Mouse (Mus musculus): ENCODE data around the gene Samd5.

Samd5 gene

DNA sequence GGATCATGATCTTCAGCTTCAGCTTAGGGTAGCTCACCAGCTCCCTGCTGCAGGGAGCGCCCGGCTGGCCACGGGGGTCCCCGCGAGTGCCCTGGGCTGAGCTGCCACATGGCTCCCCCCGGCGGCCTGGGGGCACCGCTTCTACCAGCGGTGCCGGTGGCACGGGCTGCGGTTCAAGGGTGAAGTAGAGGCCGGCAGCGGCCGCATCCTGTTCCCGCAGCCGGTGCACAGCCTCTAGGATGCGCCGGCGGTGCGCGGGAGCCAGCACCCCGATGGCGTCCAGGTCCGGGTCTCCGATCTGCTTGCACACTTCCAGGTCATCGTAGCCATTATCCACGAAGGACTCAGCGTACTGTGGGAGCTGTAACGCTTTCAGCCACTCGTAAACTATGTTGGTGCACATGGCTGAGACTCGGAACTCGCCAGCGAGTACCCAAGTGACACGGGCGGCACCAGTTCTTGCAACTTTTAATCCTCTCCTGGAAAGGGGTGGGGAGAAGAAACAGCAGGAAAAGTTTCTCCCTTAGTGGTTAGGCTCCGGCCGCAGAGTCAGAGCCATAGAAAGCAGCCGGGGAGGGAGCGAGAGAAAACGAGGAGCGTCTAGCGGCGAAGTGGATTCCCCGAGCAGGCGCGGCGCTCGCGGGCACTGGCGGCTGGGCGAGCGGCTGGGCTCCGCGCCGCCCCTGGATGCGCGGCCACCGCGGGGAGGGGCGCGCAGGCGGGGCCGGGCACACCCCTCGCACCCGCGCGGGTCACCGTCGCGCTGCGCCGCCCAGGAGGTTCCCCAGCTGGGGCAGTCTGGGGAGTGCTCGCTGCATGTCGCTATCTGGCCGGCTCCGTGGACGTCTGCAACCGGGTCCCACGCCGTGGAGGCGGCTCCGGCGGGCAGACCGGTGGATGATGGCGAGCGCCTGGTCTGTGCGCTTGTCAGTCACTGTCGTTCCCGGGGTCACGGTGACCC, at the start of gene Samd5:
TSS of gene Samd5 (minus strand) at position 648 of the 961 bp plus-strand sequence.
- peak; percentile 26 to 29 for DNase-seq (ENCODE audit: low spot score in 2 of 2)

DNA sequence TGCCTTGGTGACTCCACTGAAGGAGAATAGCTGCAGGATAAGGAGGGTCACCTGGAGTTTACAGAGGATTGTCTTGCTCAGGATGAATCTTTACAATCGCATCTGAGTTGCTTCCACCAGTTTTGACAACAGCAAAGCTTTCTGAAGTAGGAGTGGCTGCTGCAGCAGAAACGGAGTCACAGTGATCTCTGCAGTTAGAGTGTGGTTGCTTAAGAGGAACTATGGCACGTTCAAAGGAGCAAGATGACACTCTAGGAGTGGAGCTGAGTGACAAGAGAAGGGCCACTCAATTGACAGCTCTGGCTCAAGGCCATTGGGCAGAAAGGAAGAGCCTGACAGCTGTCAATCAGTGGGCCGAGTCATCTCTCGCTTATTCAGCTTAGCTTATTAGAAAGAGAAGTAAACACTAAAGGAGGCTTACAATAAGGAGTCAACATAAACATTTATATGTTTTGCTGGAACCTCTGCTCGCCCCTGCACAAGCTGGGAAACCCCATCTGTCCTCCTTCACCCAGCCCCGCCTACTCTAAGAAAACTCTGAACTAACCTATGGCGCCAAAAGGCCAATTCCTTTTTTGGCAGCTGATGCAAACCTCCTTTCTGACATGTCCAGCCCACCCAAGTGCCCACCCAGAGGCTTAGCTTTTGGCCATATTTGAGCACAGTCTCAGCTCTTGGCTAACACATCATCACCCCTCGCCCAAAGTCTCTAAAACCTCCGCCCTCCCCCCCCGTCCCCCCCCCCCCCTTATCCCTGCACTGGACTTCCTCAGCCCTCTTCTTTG, 47.7 kb upstream of the Samd5 start:
- DNase-seq (ENCODE audit: low spot score in 2 of 2), result no peak

DNA sequence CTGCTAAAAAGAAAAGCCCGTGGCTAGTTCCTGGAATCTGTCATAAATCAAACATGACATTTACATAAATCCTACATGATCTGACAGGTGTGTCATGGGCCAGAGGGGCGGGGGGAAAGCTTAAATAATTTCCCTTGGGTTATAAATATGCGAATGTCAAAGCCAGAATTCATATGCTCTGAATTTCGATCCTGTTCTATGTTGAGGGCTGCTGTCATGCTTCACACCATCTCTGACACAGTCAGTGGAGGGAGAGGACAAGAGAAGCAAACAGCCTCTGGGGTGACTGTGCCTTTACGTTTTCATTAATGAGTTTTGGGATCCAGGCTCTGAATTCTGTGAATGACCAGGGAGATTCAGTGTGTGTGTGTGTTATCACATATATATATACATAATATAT, 45.0 kb upstream of the Samd5 start:
- no peak for DNase-seq (ENCODE audit: low spot score in 2 of 2)

DNA sequence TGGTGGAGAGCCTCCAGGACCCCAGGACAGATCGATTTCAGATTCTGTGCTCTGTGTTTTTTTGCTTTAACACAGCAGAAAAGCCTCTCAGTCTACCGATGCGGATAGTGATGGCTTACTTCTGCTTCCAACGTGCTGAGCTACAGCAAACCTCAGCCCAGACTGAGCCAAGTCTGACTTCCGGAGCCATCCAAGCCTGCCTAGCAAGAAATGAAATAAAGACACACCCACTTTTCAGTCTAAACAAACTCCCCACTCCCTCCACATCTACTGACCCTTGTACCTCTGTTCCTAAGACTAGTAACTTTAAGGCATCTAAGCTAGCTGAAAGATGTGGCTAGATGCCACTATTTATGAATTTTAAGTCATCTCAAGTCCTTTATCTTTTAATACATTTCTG, 43.1 kb upstream of the Samd5 start:
- no peak for DNase-seq (ENCODE audit: low spot score in 2 of 2)

DNA sequence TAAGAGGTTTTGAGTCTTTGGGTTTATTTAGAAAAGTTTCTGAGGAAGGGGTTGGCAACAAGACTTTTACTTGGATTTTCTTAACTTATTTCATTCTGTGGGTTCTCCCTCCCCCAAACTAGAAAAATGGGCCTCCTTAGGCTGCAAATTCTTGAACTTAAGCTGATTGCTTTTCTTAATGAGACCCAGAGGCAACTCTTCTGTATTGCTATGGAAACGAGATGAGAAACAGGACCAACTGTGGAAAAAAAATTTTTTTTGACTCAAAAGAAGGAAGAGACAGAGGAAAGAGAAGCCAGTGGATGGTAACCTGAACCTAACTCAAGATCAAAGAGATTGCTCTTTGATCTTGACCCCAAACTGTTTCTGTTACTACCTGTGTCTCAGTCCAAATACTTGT, 29.9 kb upstream of the Samd5 start:
- DNase-seq (ENCODE audit: low spot score in 2 of 2), result no peak

DNA sequence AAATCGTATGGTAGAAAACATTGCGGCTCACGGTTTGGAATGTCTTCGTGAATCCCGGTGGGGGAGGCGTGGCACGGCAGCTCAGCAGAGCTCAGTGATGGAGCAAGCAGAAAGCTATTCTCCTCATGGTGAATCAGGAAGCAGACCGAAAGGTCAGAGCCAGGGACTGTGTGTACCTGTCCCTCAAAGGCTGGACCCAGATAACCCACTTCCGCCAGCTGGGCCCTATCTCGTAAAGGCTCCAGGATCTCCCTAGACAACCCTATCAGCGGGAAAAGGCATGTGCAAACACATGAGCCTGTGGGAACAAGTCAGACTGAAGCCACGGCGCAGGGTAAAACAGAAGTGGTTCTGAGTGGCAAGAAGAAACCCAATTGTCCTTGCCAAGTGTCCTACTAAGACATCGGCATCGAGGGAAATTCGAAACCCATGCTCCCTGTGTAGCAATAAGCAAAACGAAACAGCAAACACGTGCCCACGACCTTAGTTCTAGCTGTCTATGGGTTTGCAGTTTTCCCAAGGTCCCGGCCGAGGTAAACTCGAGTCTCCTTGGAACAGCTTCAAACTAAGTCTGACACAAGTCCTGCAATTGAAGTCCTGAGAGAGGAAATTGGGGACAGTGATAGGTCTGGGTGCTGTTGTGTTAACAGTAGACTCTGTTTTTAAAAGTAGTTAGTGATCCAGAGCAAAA, 24.2 kb upstream of the Samd5 start:
- no peak for DNase-seq (ENCODE audit: low spot score in 2 of 2)

DNA sequence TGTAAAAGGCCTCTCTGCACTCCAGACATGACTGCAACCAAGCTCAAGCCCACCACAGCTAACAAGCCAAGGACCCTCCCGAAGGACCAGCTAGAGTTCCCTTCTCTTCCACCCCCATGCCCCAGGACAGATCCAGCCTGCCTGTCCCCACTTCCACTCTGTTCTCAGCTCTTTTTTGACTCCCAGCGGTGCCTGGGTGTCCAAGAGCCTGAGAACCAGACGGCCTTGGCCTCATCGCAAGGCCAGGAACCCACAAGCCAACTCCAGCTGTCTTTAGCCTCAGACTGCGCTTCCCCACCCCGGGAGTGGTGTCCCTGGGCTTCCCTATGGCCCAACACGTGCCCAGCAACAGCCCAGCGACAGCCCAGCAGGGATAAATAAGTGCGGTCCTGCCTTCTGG, 23.1 kb upstream of the Samd5 start:
- no peak for DNase-seq (ENCODE audit: low spot score in 2 of 2)

DNA sequence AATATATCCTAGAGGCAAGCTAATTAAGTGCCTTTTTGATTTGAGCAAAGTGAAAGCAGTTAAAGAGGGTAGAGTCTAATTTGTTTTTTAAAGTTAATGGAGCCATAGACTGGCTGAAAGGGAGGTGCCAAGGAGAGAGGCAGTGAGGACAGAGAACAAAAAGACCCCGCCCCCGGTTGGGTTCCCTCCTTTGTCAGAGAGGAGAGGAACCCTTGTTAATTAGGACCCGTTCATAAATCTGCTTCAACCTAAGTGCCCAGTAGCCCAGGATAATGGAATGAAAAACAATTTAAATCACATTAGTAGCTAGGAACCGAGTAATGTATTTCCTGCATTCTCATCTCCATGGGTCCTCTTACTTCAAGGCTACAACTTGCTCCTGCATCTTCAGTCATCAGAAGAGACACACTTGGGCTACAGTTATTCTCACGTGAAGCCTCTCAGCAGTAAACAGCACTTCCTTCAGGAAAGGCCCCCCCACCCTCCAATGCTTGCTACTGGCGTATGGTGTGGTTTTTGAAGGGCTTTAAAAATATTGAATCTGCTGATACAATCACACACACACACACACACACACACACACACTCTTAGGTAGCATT, 21.6 kb upstream of the Samd5 start:
- DNase-seq (ENCODE audit: low spot score in 2 of 2), result no peak

DNA sequence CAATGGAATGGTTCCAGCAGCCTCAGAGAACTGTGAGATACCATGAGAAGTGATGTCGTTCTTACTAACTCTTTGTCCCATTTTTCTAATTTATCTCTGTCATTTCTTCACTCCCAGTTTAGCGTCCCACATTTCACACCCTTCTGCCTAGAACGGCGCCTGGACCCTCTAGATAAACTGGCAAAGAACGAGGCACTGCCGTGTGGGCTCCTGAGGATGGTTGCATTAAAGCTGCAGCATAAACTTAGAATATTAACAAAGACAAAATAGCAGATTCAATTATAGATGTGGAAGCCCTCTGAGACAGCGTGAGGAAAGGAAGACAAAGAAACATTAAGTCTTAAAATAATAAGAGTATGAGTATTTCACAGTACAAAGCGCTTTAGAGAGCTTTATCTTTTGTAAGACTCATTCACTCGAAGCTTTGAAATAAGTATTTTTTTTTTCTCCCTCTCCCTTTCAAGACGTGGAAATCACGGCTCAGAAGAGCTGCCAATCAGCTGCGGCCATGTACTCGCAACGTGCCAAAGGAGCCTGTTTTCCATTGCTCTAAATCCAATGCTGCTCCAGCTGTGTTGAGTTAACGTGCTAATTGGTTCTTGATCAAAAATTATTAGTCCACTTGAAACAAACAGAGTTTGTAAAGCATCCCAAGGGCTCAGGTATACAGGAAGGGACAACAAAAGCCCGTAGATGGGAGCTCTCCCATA, 19.1 kb upstream of the Samd5 start:
- DNase-seq (ENCODE audit: low spot score in 2 of 2), result no peak

DNA sequence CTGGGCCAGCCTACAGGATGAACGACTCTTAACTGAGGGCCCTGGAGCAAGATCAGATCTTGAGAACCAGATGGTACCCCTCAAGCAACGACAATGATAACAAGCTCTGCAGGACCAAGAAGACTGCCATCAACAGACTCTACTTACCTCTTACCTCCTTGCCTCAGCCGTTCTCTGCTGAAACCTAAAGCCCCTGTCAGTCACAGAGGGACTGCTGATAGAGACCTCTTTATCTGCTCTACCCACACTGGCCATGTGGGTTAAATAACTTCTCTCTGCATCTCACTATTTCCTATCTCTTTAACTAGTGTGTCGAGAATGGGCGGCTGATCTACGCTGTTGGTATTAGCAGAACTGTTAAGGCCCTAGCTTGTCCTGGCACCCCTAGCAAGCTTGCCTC, 5.9 kb upstream of the Samd5 start:
- no peak for DNase-seq (ENCODE audit: low spot score in 2 of 2)

DNA sequence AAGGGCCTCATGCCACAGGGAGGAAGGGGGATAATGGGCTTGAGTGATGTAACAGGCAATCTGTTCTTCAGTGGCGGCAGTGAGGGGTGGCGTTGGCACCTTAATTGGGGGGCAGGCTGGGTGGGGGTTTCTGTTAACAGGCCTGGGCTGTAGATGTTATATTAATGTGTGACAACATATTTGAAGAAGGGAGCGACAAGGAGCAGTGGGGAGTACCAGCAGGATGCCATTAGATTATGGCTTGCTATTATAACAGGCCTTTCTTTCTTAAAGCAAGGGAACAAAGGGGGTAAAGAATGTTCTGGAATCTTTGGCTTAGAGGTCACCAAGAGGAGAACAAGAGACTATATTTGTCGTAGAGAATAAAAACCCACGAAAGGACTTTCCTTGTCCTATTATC, 4.9 kb upstream of the Samd5 start:
- DNase-seq (ENCODE audit: low spot score in 2 of 2), result no peak

DNA sequence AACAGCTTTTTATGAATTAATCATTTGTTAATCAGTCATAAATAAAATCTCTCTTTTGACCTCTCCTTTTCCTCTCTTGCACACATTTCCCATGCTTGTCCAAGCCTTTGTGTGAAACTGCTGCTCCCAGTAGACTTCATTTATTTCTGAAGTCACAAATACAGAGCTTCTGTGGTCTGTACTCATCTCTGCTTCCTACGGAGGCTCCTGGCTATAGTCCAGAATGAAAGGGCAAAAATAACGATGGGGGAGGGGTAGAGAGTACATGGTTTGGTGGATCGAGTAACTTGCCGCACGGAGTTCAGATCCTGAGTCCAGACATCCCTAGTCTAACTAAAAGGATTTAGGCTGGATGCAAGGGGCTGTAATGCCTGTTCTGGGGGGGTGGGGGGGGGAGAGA, 3.1 kb upstream of the Samd5 start:
- DNase-seq (ENCODE audit: low spot score in 2 of 2), result no peak

DNA sequence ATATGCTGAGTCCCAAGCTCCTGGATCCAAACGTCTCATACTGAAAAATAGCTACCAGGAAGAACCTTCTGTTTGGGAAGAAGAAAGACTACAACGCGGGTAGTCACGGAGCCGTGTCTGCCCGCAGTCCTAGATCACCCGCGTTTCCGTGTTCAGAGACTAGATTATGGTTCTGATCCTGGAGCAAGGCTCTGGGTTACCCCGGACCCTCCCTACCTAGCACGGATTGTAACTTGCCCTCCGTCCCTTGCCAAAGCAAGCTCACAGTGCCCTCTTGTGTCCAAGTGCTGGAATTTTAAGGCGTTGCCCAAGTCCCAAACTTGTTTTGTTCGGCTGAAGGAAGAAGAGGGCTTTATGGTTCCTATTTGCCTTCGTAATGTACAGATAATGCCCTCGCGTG, 1.9 kb upstream of the Samd5 start:
- DNase-seq (ENCODE audit: low spot score in 2 of 2), result peak; percentile 43 to 68

DNA sequence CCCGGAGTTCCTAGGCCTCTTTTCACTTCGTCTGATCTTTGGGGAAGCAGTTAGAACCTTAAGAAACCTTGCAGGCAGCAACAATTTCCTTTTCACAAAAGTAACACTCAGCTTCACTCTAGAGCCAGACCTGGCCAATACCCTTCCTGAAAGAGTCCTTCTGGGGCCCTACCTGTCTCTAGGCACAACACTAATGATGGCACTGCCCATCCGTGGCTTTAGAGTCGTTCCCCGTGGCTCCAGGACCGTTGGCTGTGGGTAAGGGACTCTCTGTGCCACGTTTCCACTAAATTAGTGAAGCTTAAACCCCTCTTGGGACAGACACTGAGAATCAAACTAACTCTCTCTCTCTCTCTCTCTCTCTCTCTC, 1.4 kb upstream of the Samd5 start:
- DNase-seq (ENCODE audit: low spot score in 2 of 2), result no peak

DNA sequence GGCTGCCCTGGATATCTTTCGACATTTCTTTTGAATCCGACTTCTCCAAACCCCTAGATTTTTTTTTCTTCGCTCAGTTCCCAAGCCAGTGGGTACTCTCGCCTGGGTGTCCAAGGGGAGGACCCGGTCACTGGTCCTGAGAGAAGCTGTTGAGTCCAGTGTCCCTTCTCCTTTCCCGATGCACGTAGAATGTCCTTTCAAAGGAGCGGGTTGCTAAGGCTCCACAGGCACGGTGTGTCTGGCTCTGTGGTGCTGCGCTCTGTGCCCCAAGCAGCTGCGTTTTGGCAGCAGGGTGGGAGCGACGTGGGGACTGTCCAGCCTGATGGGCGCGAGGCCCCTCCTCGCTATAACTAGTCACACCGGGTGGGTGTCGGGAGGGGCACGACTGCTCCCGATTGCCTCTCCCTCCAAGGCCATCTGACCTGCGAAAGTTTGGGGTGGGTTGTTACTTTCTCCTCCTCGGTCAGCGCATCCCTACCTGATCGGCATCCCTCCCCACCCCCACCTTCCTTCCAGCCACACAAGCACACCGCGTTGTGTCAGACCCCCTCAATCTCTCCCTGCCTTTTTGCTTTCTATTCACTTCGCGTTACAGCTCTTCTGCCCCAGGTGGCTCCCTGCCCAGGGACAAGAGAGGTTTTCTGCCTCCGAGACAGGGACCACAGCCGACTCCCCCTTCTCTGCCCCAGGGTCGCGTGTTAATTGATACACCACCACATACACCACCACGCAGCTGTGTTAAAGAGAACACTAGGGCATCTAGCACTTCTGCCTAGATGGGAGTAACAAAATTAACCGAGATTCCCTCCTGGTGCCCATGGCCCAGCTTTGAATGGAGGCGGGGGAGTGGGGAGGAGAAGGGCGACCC, 776 bp upstream of the Samd5 start:
- peak in 1 of 2 experiments; percentile 22 for DNase-seq (ENCODE audit: low spot score in 2 of 2)

DNA sequence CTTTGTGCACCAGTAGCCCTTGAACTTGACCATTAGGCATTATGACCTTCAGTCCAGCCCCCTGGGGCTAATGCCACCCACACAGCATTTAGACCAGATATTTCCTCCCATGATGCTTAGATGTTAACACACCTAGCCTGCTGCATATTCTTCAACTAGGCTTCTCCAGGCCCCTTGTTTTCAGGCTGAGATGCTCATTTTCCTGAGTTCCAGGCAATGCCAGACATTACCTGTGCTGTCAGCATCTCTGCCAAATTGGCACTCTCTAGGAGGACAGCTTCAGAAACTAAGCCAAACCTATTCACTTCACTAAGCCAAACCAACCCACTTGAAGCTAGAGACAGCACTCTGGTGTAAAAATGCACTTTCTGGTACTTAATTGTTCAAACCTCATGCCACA, 1.7 kb downstream of the Samd5 start:
- no peak for DNase-seq (ENCODE audit: low spot score in 2 of 2)

DNA sequence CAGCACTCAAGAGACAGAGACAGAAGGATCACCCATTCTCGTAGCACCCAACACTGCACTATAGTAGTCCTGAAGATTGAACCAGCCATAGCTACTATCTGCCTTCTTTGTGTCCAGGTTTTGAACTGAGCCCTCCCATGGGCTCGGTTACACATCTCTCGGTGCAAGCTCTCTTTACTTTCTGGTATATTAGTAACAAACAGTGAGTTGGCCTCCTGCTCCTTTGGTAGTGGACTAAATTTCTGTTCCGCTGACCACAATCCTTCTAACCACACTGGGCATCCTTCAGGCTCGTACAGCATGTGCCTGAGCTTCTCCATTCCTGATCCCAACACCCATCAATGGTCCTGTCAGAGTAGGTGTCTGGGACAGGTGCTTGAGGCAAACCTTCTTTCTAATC, 2.3 kb downstream of the Samd5 start:
- DNase-seq (ENCODE audit: low spot score in 2 of 2), result no peak

DNA sequence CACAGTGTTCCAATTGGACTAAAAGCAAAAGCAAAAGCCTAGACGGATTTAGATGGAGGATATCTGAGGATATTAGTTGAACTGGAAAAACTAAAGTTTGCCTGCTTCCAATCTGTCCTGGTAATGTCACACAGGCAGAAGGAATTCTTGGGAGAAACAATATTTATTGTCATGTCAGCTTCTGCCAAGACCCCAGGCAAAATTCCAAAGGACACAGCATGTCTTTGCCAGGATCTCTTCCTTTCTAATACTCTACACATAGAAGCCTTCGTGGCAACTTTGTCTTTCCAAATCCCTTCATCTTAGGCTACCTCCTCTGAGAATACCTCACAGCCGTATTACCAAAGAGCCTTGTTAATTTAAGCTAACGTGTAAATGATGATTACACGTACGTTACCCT, 4.7 kb downstream of the Samd5 start:
- no peak for DNase-seq (ENCODE audit: low spot score in 2 of 2)

DNA sequence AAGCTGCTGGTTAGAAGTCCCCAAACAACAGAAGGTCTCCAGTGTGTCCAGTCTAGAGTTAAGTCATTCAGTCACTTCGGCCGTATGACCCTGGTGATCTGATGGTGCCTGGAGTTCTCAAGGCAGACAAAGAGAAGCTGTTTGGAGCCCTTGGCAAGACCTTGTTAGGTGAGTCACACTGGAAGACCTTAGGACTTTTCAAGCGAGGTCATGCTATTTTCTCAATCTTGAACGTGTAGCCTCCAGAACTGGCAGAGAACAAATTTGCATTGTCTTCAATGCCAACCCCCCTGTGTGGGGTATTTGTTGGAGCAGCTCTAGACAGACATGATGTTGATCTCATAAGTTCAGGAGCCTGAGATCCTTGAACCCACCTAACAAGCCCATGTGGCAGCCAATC, 6.2 kb downstream of the Samd5 start:
- no peak for DNase-seq (ENCODE audit: low spot score in 2 of 2)

DNA sequence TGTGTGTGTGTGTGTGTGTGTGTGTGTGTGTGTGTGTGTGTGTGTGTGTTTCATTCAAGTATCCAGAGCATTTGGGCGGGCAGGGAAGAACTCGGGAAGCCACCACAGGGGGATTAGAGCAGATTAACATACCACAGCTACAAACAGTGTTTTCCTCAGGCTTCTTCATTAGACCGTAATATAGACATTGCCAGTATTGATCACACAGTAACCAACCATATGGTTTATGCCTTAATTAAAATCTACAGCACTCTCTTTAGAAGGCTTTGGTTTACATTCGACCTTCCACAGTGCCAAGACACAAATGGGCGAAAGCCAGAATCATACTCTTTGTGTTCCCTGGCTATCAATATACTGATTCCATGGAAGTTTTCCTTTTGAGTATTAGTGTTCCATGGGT, 22.1 kb downstream of the Samd5 start:
- no peak for DNase-seq (ENCODE audit: low spot score in 2 of 2)

All from frontal cortex, postnatal 25 days (tissue).